ENCODE assay signal across 14 mouse cellular contexts in genomic region chr3:21983993-21984725, GRCm38 (mm10).
DNase-seq lines count a peak whose midpoint lies in the region; ATAC-seq and TF ChIP-seq lines count a peak whose summit lies in the region.
"Had no signal": no experiment of that assay in that cellular context is flagged by ENCODE, and none has a peak within 500 bp of the region (broad histone marks: within the 10 kb centered on the region; RNA-seq: fewer than 3 reads in every experiment).

No protein-coding gene starts in this region.

- no peak overlapping the region for H3K4me3 ChIP-seq in kidney, embryonic 16.5 days (ENCODE audit: low read length)
- no peak overlapping the region for H3K4me3 ChIP-seq in CH12.LX (replicated peaks in 1 of 3; ENCODE audit: low read depth in 2 of 3, low read length in 2 of 3, poor library complexity in 1 of 3)
- H3K4me3 ChIP-seq: embryonic facial prominence, embryonic 13.5 days; hindbrain, embryonic 13.5 days; limb, embryonic 13.5 days; lung, embryonic 15.5 days; midbrain, embryonic 15.5 days had no signal

- no peak overlapping the region for H3K4me2 ChIP-seq in kidney, embryonic 16.5 days (replicated peaks; ENCODE audit: low read depth, low read length)
- peak overlapping the region; percentile 89 for H3K4me2 ChIP-seq in CH12.LX (ENCODE audit: insufficient read depth, low read depth, poor library complexity, severe bottlenecking)
- H3K4me2 ChIP-seq: embryonic facial prominence, embryonic 13.5 days; hindbrain, embryonic 13.5 days; limb, embryonic 13.5 days; lung, embryonic 15.5 days; midbrain, embryonic 15.5 days had no signal

- in situ Hi-C loops in CH12.LX (cut with MboI; ENCODE audit: low pct_ligation_motif_present, low pct_unique_long_range_greater_than_20kb, low sequenced_read_pairs): no loop called here

- ATAC-seq in kidney, embryonic 16.5 days (ENCODE audit: low FRiP score, low TSS enrichment): no peak
- ATAC-seq: midbrain, embryonic 15.5 days had no signal

- dilution Hi-C loops in CH12.LX (cut with MboI; ENCODE audit: extremely low pct_ligation_motif_present, extremely low pct_unique_long_range_greater_than_20kb, low sequenced_read_pairs): no loop called here

- no peak for TF ChIP-seq EP300 in CH12.LX (IDR thresholded peaks at IDR 0.05; ENCODE audit: low read length)

- peak; percentile 35 for TF ChIP-seq RAD21 in CH12.LX (IDR thresholded peaks at IDR 0.05; ENCODE audit: low read depth, low read length)

- H3K79me2 ChIP-seq in CH12.LX (replicated peaks; ENCODE audit: control insufficient read depth, extremely low read depth, insufficient read depth, poor library complexity, severe bottlenecking): no peaks in the 10 kb centered on the region

- no peak overlapping the region for H3K9ac ChIP-seq in kidney, embryonic 16.5 days (replicated peaks; ENCODE audit: low read length)
- no peak overlapping the region for H3K9ac ChIP-seq in CH12.LX (ENCODE audit: insufficient read depth, low read depth)
- H3K9ac ChIP-seq: embryonic facial prominence, embryonic 13.5 days; hindbrain, embryonic 13.5 days; limb, embryonic 13.5 days; lung, embryonic 15.5 days; midbrain, embryonic 15.5 days had no signal

- peaks cover 6% of the 10 kb centered on the region for H3K9me3 ChIP-seq in kidney, embryonic 16.5 days (ENCODE audit: low read length)
- H3K9me3 ChIP-seq in CH12.LX (replicated peaks; ENCODE audit: low read length): peaks cover 7% of the 10 kb centered on the region
- H3K9me3 ChIP-seq: hindbrain, embryonic 13.5 days; lung, embryonic 15.5 days; midbrain, embryonic 15.5 days had no signal

- no peak overlapping the region for H3K27ac ChIP-seq in kidney, embryonic 16.5 days (ENCODE audit: low read length)
- no peak overlapping the region for H3K27ac ChIP-seq in CH12.LX (ENCODE audit: insufficient read depth, low read depth)
- H3K27ac ChIP-seq: embryonic facial prominence, embryonic 13.5 days; hindbrain, embryonic 13.5 days; kidney, postnatal 0 days; limb, embryonic 13.5 days; lung, embryonic 15.5 days; midbrain, embryonic 15.5 days had no signal

- no peak; a peak in 1 of 4 replicates for TF ChIP-seq CTCF in CH12.LX (conservative IDR thresholded peaks at IDR 0.05 in 1 of 2, IDR thresholded peaks at IDR 0.05 in 1 of 2; ENCODE audit: low read depth in 2 of 2, low read length in 2 of 2)

- peak; percentile 47 for DNase-seq in kidney, adult 18-20 months
- DNase-seq in CH12.LX (ENCODE audit: extremely low read depth): no peak
- peak; percentile 65 for DNase-seq in brain, adult 2 months (ENCODE audit: low read depth, low spot score)
- peak; percentile 78 to 87 for DNase-seq in kidney, postnatal 36 days
- DNase-seq in cerebellum, adult 8-10 months: no peak
- no peak for DNase-seq in retina, postnatal 1 day
- DNase-seq: cerebellum, postnatal 36 days had no signal

- peaks cover 6% of the 10 kb centered on the region; the same call in 1 of the 2 replicates for H3K4me1 ChIP-seq in kidney, embryonic 16.5 days (ENCODE audit: insufficient read depth, low read length)
- H3K4me1 ChIP-seq in CH12.LX (ENCODE audit: control insufficient read depth in 1 of 2, insufficient read depth in 2 of 2): peaks cover 27 to 66% of the 10 kb centered on the region in 2 experiments
- H3K4me1 ChIP-seq: embryonic facial prominence, embryonic 13.5 days; hindbrain, embryonic 13.5 days; limb, embryonic 13.5 days; lung, embryonic 15.5 days; midbrain, embryonic 15.5 days had no signal

- WGBS in kidney, embryonic 16.5 days: 34% methylated on average over 2 of the region's 2 CpGs

- no peaks in the 10 kb centered on the region for H3K27me3 ChIP-seq in kidney, embryonic 16.5 days (ENCODE audit: insufficient read depth, low read length)
- H3K27me3 ChIP-seq in CH12.LX (replicated peaks): no peaks in the 10 kb centered on the region
- H3K27me3 ChIP-seq: embryonic facial prominence, embryonic 13.5 days; hindbrain, embryonic 13.5 days; limb, embryonic 13.5 days; lung, embryonic 15.5 days; midbrain, embryonic 15.5 days had no signal

- no peaks in the 10 kb centered on the region for H3K36me3 ChIP-seq in kidney, embryonic 16.5 days (ENCODE audit: insufficient read depth, low read length)
- H3K36me3 ChIP-seq in CH12.LX (replicated peaks in 1 of 2; ENCODE audit: control insufficient read depth in 1 of 2, insufficient read depth in 1 of 2, low read length in 1 of 2): peaks cover 0 to 2% of the 10 kb centered on the region in 2 experiments
- H3K36me3 ChIP-seq: embryonic facial prominence, embryonic 13.5 days; hindbrain, embryonic 13.5 days; limb, embryonic 13.5 days; lung, embryonic 15.5 days; midbrain, embryonic 15.5 days had no signal

- no peak for TF ChIP-seq POLR2A in CH12.LX (IDR thresholded peaks at IDR 0.05; ENCODE audit: low read depth, low read length)

TF ChIP-seq in CH12.LX, 34 proteins besides CTCF, POLR2A, EP300 and RAD21:
- TF ChIP-seq ZMIZ1 (IDR thresholded peaks at IDR 0.05; ENCODE audit: low read depth, low read length): no peak
- no peak for TF ChIP-seq TCF12 (IDR thresholded peaks at IDR 0.05; ENCODE audit: low read depth, low read length)
- peak; percentile 14; the same call in 1 of the 2 replicates for TF ChIP-seq SMC3 (IDR thresholded peaks at IDR 0.05; ENCODE audit: low read depth, low read length)
- 0 out of 2 replicates have a peak, but pooled peaks have one; percentile 42 for TF ChIP-seq CHD1 (IDR thresholded peaks at IDR 0.05; ENCODE audit: low read depth, low read length)
- TF ChIP-seq MAX (IDR thresholded peaks at IDR 0.05; ENCODE audit: low read length): peak; percentile 77
- TF ChIP-seq BHLHE40 (IDR thresholded peaks at IDR 0.05; ENCODE audit: low read depth, low read length): 0 out of 2 replicates have a peak, but pooled peaks have one; percentile 9
- TF ChIP-seq E2F4 (IDR thresholded peaks at IDR 0.05; ENCODE audit: insufficient replicate concordance, low read depth, low read length): no peak
- peak; percentile 88 for TF ChIP-seq MYC (IDR thresholded peaks at IDR 0.05; ENCODE audit: low read depth, low read length)
- no peak for TF ChIP-seq POLR2AphosphoS2 (IDR thresholded peaks at IDR 0.05; ENCODE audit: low read depth, low read length)
- peak; percentile 46; the same call in 1 of the 2 replicates for TF ChIP-seq MXI1 (IDR thresholded peaks at IDR 0.05; ENCODE audit: low read depth, low read length)
- TF ChIP-seq USF2 (conservative IDR thresholded peaks at IDR 0.05; ENCODE audit: low read depth, low read length): no peak

Comparison
In these comparisons a context has a peak if more than half of its experiments do, and no peak if none do; other contexts are left out.
1. DNase-seq: peak in kidney, adult 18-20 months (single experiment), brain, adult 2 months (single experiment) and kidney, postnatal 36 days (2 of 2); none in CH12.LX (single experiment), cerebellum, adult 8-10 months (single experiment) and retina, postnatal 1 day (single experiment).